Mouse (Mus musculus): Measurements from ENCODE around the gene Fgf22. TPM values are rescaled to one million over a fixed set of nuclear protein-coding genes. Genes with fewer than 3 reads are reported as not detected.
"Not testable (repeated sequence)": the region's sequence is repeated elsewhere in the genome, so short reads cannot be mapped to it uniquely, and the experiment has no call there.

The Fgf22 gene
- polyA plus RNA-seq, 1 experiment from 2014 or later, result 0.48 TPM

DNA sequence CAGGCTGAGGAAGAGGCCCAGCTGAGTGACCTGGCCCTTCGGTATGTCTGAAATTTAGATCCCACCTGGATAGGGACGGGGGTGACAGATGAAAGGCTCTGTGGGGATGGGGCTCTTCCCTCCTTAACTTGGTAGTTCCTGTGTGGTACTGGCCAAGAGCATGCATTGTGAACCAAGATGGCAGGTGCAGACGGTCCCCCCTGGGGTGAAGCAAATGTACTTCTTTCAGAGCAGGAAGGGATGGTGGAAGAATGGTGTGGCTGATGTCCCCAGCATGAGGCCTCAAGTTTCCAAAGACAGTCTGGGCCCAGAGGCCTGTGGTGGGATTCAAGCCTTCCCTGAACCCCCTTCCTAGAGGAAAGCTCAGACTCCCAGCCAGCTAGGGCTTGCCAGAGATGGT, 978 bp downstream of the Fgf22 start:
- WGBS, result 88% methylated on average over 3 of the region's 3 CpGs
- Histone ChIP-seq H3K4me1 (peaks cover 9% of the 10 kb centered on the region; the same call in 1 of the 2 replicates), H3K4me3 (no peak overlapping the region), H3K36me3 (peaks cover 47% of the 10 kb centered on the region), H3K9ac (replicated peaks) (no peak overlapping the region), H3K27me3 (peaks cover 14% of the 10 kb centered on the region; the same call in 1 of the 2 replicates), H3K4me2 (replicated peaks) (no peak overlapping the region), H3K9me3 (no peaks in the 10 kb centered on the region), H3K27ac (replicated peaks) (no peak overlapping the region)
- no peak; the same call in 1 of the 2 replicates for ATAC-seq (ENCODE audit: low FRiP score, low read depth)

DNA sequence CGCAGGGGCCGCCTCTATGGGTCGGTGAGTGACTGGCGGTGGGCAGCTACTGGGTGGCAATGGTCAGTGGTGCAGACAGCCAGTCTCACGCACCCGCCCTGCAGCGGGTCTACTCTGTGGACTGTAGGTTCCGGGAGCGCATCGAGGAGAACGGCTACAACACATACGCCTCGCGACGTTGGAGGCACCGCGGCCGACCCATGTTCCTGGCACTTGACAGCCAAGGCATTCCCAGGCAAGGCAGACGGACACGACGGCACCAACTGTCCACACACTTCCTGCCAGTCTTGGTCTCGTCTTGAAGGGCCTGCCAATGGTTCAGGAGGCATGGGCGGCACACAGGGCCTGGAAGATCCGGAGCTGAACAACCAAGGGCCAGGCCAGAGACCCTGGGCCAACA, 1.8 kb downstream of the Fgf22 start:
- H3K27ac ChIP-seq (replicated peaks), result no peak overlapping the region

DNA sequence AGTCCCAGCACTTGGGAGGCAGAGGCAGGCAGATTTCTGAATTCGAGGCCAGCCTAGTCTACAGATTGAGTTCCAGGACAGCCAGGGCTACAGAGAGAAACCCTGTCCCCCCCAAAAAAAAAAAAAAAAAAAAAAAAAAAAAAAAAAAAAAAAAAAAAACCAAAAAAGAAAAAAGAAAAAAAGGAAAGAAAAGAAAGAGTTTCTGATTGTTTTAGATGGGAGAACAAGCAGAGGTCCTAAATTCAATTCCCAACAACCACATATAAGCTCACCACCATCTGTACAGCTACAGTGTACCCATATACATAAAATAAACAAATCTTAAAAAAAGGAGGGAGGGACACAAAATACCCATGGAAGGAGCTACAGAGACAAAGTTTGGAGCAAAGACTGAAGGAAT, 4.8 kb downstream of the Fgf22 start:
- not testable (repeated sequence) for H3K27ac ChIP-seq (replicated peaks); H3K9ac ChIP-seq (replicated peaks); H3K4me2 ChIP-seq (replicated peaks); H3K4me3 ChIP-seq; ATAC-seq (ENCODE audit: low FRiP score, low read depth); H3K9me3 ChIP-seq
- peaks cover 14% of the 10 kb centered on the region; the same call in 1 of the 2 replicates for H3K27me3 ChIP-seq
- H3K4me1 ChIP-seq, result peaks cover 13% of the 10 kb centered on the region
- WGBS, result 83% methylated on average over 1 of the region's 1 CpGs
- peaks cover 67% of the 10 kb centered on the region for H3K36me3 ChIP-seq

More for the DNA sequence above, 1.8 kb downstream of the Fgf22 start:
- WGBS, result 92% methylated on average over 24 of the region's 24 CpGs
- Histone ChIP-seq H3K4me2 (replicated peaks) (no peak overlapping the region), H3K4me3 (no peak overlapping the region), H3K9me3 (no peaks in the 10 kb centered on the region), H3K27me3 (peaks cover 14% of the 10 kb centered on the region; the same call in 1 of the 2 replicates), H3K4me1 (peaks cover 9% of the 10 kb centered on the region; the same call in 1 of the 2 replicates), H3K9ac (replicated peaks) (no peak overlapping the region), H3K36me3 (peaks cover 55% of the 10 kb centered on the region)
- no peak for ATAC-seq (ENCODE audit: low FRiP score, low read depth)

DNA sequence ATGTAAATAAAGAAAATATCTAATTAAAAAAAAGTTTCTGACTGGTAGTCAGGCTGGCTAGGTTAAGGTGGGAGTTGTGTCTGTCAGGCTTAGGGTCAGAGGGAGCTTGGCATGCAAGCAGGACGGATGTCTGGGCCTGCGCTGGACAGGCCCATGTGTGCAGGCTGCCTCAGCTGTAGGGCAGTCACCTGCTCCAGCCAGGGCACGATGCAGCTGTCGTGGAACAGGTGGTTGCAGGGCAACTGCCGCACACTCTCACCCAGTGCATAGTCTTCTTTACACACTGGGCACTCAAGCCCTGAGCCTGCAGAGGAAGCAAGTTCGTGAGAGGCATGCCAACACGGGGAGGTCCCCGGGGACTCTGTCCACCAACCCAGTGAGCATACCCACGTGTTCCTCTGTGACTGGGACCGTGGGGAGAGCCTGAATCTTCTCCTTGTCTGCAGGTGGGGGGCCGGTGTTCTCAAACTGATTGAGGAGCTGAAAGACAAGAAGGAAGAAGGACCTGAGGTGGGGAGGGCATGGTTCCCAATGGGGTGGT, 5.8 kb downstream of the Fgf22 start:
- Histone ChIP-seq H3K4me3 (no peak overlapping the region), H3K9me3 (no peaks in the 10 kb centered on the region), H3K27ac (replicated peaks) (no peak overlapping the region), H3K27me3 (peaks cover 9% of the 10 kb centered on the region; the same call in 1 of the 2 replicates), H3K4me2 (replicated peaks) (no peak overlapping the region), H3K36me3 (peaks cover 67% of the 10 kb centered on the region), H3K4me1 (peaks cover 16% of the 10 kb centered on the region), H3K9ac (replicated peaks) (no peak overlapping the region)
- ATAC-seq (ENCODE audit: low FRiP score, low read depth), result no peak
- WGBS, result 94% methylated on average over 11 of the region's 11 CpGs

DNA sequence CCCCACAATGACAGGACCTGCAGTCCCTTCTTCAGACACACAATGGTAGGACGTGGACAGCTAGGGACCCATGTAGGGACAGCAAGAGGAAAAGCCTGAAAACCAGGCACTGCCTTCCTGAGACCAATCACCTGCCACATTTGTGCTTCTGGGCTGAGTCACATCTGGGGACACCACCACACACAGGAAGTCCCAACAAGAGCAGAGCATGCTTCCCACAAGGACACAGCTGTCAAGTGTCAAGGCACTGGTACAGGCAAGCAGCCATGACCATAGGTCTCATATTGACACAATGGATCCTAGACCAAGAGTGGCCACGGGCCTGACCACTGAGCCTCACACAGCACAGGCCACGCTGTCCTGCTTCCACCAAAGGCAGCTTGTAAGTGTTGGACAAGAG, 8.0 kb downstream of the Fgf22 start:
- no peak overlapping the region for H3K4me3 ChIP-seq
- H3K27me3 ChIP-seq, result no peaks in the 10 kb centered on the region
- no peak overlapping the region for H3K9ac ChIP-seq (replicated peaks)
- ATAC-seq (ENCODE audit: low FRiP score, low read depth), result no peak
- H3K4me1 ChIP-seq, result peaks cover 27% of the 10 kb centered on the region
- 92% methylated on average over 3 of the region's 3 CpGs for WGBS
- no peaks in the 10 kb centered on the region for H3K9me3 ChIP-seq
- no peak overlapping the region for H3K4me2 ChIP-seq (replicated peaks)
- peaks cover 46% of the 10 kb centered on the region for H3K36me3 ChIP-seq
- no peak overlapping the region for H3K27ac ChIP-seq (replicated peaks)

DNA sequence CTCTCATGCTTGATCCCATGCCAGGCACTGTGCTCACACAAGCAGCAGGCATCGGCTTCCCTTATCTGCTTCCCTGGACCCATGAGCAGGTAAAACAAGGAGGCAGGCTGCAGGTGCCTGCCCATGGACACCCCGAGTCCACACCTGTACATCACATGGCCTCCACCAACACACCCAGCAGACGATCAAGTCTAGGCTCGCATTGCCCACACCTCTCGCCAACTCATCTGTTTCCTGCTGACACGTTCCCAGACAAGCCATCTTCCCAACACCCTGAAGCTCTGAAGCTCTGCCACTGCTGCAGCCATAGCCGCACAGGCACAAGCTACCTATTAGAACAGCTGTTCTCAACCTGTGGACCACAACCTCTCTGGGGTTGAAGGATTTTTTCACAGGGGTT, 9.4 kb downstream of the Fgf22 start:
- Histone ChIP-seq H3K27ac (replicated peaks) (no peak overlapping the region), H3K4me1 (peaks cover 36% of the 10 kb centered on the region), H3K36me3 (peaks cover 32% of the 10 kb centered on the region), H3K4me2 (replicated peaks) (no peak overlapping the region), H3K9ac (replicated peaks) (0 out of 2 replicates have a peak overlapping the region, but pooled peaks have one; percentile 5), H3K27me3 (no peaks in the 10 kb centered on the region), H3K4me3 (no peak overlapping the region), H3K9me3 (no peaks in the 10 kb centered on the region)
- WGBS, result 90% methylated on average over 7 of the region's 7 CpGs
- ATAC-seq (ENCODE audit: low FRiP score, low read depth), result no peak

DNA sequence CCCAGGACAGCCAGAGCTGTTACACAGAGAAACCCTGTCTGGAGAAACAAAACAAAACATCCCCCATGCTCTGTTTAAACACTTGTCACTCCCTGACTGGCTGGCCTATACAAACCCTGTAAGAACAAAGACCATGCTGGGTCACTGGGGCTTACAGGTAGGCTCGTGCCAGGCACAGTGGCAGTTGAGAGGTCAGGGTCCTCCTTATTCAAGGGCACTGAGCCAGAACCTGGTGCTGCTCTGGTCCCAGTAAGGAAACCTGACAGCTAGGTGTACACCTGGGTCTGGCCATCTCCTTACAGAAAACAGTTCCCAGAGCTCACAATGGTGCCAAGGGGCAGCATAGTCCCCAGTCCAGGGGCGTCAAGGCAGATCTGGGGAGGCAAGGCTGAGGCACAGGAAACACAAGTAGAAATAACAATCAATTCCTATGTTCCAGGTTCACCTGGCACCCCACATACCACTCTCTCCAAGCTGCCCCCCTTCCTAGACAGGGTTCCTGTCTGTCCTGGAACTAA, 10.4 kb downstream of the Fgf22 start:
- no peak for ATAC-seq (ENCODE audit: low FRiP score, low read depth)
- H3K9ac ChIP-seq (replicated peaks), result peak overlapping the region; percentile 93
- no peak overlapping the region for H3K27ac ChIP-seq (replicated peaks)
- peaks cover 26% of the 10 kb centered on the region for H3K36me3 ChIP-seq
- 57% methylated on average over 2 of the region's 2 CpGs for WGBS
- H3K4me1 ChIP-seq, result peaks cover 36% of the 10 kb centered on the region
- H3K4me3 ChIP-seq, result peak overlapping the region; percentile 95
- H3K27me3 ChIP-seq, result no peaks in the 10 kb centered on the region
- peak overlapping the region; percentile 83 for H3K4me2 ChIP-seq (replicated peaks)
- H3K9me3 ChIP-seq, result no peaks in the 10 kb centered on the region

DNA sequence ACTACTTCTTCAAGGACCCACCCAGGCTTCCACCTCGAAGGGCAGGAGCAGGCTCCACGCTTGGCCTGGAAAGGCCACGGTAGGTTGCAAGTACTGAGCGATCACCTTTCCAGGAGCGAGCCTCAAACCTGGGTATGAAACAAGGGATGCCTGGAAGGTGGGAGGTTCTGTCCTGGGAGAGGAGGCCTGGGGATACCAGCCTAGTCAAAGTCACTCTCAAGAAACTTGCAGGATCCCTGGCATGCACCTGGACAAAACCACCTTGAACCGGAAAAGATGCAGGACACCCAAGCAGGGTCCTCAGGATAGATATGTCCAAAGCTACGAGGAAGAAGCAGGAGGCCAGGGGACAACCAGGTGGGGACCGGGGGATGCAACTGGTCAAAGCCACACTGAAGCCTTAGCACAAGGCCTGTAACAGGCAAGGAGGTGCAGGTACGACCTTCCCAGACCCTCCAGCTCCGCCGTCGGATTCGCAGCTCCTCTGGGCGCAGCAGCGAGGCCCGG, 11.2 kb downstream of the Fgf22 start:
- H3K27ac ChIP-seq (replicated peaks), result peak overlapping the region; percentile 91
- ATAC-seq (ENCODE audit: low FRiP score, low read depth), result no peak
- peaks cover 36% of the 10 kb centered on the region for H3K4me1 ChIP-seq
- no peaks in the 10 kb centered on the region for H3K9me3 ChIP-seq
- H3K27me3 ChIP-seq, result peaks cover 3% of the 10 kb centered on the region; the same call in 1 of the 2 replicates
- WGBS, result 9% methylated on average over 16 of the region's 16 CpGs
- peak overlapping the region; percentile 95 for H3K4me3 ChIP-seq
- peaks cover 18% of the 10 kb centered on the region for H3K36me3 ChIP-seq
- H3K9ac ChIP-seq (replicated peaks), result peak overlapping the region; percentile 93
- peak overlapping the region; percentile 83 for H3K4me2 ChIP-seq (replicated peaks)

DNA sequence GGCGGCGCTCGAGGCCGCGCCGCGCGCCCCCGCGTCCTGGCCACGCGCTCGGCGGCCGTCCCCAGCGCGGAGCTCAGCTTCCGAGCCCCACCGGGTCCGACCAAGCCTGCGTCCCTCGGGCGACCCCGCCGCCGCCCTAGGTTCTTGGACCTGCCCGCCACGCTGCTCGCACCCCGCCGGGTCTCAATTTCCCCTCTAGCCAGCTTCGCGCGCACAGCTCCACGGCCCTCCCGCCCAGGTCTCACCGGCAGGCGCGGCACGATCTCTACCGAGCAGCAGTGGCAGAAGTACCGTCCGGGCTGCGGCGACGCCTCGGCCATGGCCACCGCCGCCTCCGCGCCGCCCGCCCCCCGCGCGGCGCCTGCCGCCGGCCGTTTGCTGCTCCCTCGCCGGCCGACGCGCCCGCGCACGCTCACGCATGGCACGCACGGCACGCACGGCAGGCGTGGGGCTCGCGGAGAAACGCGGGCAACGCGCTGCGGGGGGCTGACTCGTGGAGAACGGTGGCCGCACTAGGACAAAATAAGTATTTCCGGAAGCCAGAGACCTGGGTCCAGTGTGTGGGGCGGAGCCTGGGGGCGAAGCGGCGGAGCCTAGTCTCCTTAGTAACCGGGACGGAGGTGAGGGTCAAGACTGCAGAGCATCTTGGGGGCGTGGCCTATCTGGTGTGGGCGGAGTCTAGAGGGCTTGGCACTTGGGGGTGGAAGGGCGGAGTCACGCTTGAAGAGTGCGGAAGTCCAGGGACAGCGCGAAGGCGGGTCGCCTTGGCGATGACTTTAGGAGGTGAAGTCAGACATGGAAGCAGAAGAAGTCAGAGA, 11.8 kb downstream of the Fgf22 start, which contains the start of gene Rnf126:
Rnf126 (minus strand) TSS at position 445 of the 818 bp plus-strand sequence.
- ATAC-seq (ENCODE audit: low FRiP score, low read depth), result peak; percentile 90
- H3K27me3 ChIP-seq, result peaks cover 4% of the 10 kb centered on the region; the same call in 1 of the 2 replicates
- peaks cover 36% of the 10 kb centered on the region for H3K4me1 ChIP-seq
- peaks cover 12% of the 10 kb centered on the region for H3K36me3 ChIP-seq
- peak within 1 kb of the TSS; percentile 91 for H3K27ac ChIP-seq (replicated peaks)
- H3K4me2 ChIP-seq (replicated peaks), result peak within 1 kb of the TSS; percentile 83
- H3K9ac ChIP-seq (replicated peaks), result peak within 1 kb of the TSS; percentile 93
- 1% methylated on average over 94 of the region's 101 CpGs for WGBS
- H3K4me3 ChIP-seq, result peak within 1 kb of the TSS; percentile 95
- no peaks in the 10 kb centered on the region for H3K9me3 ChIP-seq

DNA sequence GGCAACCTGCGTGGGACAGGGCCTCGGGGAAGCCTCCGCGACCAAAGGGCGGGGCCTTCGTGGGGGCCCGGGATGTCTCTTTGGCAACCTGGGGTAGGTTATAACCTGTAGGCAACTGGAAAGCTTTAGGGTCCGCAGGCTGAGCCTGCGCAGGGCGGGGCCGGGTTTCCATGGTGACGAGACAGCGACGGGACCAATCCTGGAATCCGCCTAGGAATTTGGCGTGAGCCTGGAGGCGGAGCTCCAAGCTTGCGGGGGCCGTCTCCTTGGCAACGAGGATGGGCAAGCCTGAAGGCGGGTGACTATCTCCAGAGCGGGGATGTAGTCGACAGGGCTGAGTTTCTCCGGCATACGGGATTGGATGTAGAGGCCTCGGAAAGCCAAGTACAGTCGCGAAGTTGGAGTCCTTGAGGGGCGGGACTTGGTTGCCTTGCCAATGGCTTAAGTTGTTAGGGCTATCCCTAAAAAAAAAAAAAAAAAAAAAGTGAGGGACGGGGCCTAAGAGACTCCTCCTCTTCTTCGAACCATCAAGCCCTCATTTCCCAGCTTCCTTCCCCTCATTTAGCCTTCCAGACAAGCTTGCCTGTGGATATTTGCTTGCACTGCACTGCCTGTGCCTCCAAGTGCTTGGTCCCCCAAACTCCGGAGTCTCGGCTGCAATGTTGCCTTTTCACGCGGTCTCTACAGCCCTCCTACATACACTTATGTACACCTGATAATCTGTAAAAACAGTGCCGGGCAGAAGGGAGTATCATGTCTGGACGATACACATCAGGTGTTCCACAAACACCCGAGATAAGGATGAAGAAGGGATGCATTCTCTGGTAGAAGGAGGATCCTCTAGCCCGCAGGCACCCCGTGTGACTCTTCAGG, 12.7 kb downstream of the Fgf22 start:
- peak; percentile 83 for ATAC-seq (ENCODE audit: low FRiP score, low read depth)
- peak overlapping the region; percentile 53 for H3K9ac ChIP-seq (replicated peaks)
- WGBS, result 13% methylated on average over 40 of the region's 40 CpGs

DNA sequence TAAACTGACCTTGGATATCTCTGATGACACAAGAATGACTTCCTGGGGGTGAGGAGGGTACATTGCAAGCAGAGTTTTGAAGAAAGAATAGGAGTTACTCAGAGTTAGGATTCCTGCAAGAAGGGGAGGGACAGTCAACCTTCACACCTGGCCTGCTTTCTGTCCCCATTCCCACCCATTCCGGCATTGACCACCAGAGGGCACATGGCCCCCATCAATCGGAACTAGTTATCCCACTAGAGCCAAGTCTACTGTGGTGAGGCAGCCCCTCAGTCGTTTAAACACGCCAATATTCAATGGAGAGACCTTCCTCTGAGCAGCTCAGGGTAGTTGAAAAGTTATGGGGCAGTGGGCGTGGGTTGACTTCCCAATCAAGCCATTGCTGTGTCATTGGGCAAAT, 13.5 kb downstream of the Fgf22 start:
- peak overlapping the region; percentile 83 for H3K4me2 ChIP-seq (replicated peaks)
- no peak overlapping the region for H3K9ac ChIP-seq (replicated peaks)
- peaks cover 36% of the 10 kb centered on the region for H3K4me1 ChIP-seq
- H3K27me3 ChIP-seq, result peaks cover 6% of the 10 kb centered on the region; the same call in 1 of the 2 replicates
- under 1% methylated on average over 5 of the region's 5 CpGs for WGBS
- H3K9me3 ChIP-seq, result peaks cover 4% of the 10 kb centered on the region
- ATAC-seq (ENCODE audit: low FRiP score, low read depth), result no peak
- no peak overlapping the region for H3K4me3 ChIP-seq
- H3K27ac ChIP-seq (replicated peaks), result no peak overlapping the region
- no peaks in the 10 kb centered on the region for H3K36me3 ChIP-seq

More for the DNA sequence above, 12.7 kb downstream of the Fgf22 start:
- peaks cover 3% of the 10 kb centered on the region for H3K36me3 ChIP-seq
- H3K27me3 ChIP-seq, result peaks cover 4% of the 10 kb centered on the region; the same call in 1 of the 2 replicates
- peak overlapping the region; percentile 83 for H3K4me2 ChIP-seq (replicated peaks)
- H3K27ac ChIP-seq (replicated peaks), result peak overlapping the region; percentile 91
- peaks cover 36% of the 10 kb centered on the region for H3K4me1 ChIP-seq
- peak overlapping the region; percentile 95 for H3K4me3 ChIP-seq
- peaks cover 4% of the 10 kb centered on the region for H3K9me3 ChIP-seq
